Mouse (Mus musculus) heart, postnatal 0 days (tissue): ENCODE measurements at regions not wholly inside any gene's neighbourhood (a gene's known extent, or its start where the extent isn't known, plus 50 kb on each side); places are given as distances from the start of the nearest gene placed in this dataset.

Source experiments
- ATAC-seq: fragments of 200-750 bp; cut with Nextera tagmentation; 2 replicates; pipeline ENCODE4 v1.8.0; 2017; ENCODE audit warnings: low read depth, moderate number of reproducible peaks, moderate library complexity; ENCODE audit not compliant: insufficient read depth
- DNase-seq: peaks from one replicate; pipeline ENCODE4 v3.0.0-alpha.2; 2016; ENCODE audit warnings: low spot score
- H3K27ac ChIP-seq: fragments of 300-500 bp; sonication (generic); 2 replicates; pipeline ENCODE4 v1.5.1; 2014; ENCODE audit warnings: low read depth, mild to moderate bottlenecking
- H3K27me3 ChIP-seq: fragments of 300-500 bp; sonication (generic); 2 replicates; pipeline ENCODE4 v1.6.1; 2014; ENCODE audit warnings: low read length, mixed read lengths; ENCODE audit not compliant: control insufficient read depth, insufficient read depth
- H3K36me3 ChIP-seq: fragments of 300-500 bp; sonication (generic); replicated peaks from 2 replicates; pipeline ENCODE4 v1.6.1; 2014; ENCODE audit warnings: low read length, mixed read lengths; ENCODE audit not compliant: control insufficient read depth, insufficient read depth
- H3K4me1 ChIP-seq: fragments of 300-500 bp; sonication (generic); 2 replicates; pipeline ENCODE4 v1.6.1; 2014; ENCODE audit warnings: antibody characterized with exemption; ENCODE audit not compliant: control insufficient read depth, insufficient read depth
- H3K4me2 ChIP-seq: fragments of 300-500 bp; sonication (generic); 2 replicates; pipeline ENCODE4 v1.6.1; 2014; ENCODE audit warnings: low read depth, mild to moderate bottlenecking, low read length, moderate library complexity
- H3K4me3 ChIP-seq: fragments of 300-500 bp; sonication (generic); 2 replicates; pipeline ENCODE4 v1.5.1; 2014; ENCODE audit warnings: low read depth, low read length
- H3K9ac ChIP-seq: fragments of 300-500 bp; sonication (generic); replicated peaks from 2 replicates; pipeline ENCODE4 v1.6.1; 2014; ENCODE audit warnings: low read depth, low read length, mixed read lengths
- H3K9me3 ChIP-seq: fragments of 300-500 bp; sonication (generic); replicated peaks from 2 replicates; pipeline ENCODE4 v1.6.1; 2016; ENCODE audit warnings: low read length; ENCODE audit not compliant: control insufficient read depth
- CTCF ChIP-seq: IDR thresholded peaks from 2 replicates; pipeline ENCODE4 v1.5.1; 2016; ENCODE audit warnings: antibody characterized with exemption, control low read depth, low read depth
- EP300 ChIP-seq: IDR thresholded peaks from 2 replicates; pipeline ENCODE4 v1.6.1; 2016; ENCODE audit warnings: antibody characterized with exemption, low read depth
- WGBS: fragments of 180-500 bp; shearing (Covaris S2); extraction: QIAGEN DNeasy Blood & Tissue Kit; methylation state at CpG from one replicate; pipeline ENCODE4 v1.1.7; 2014; 5-methylcytosine and 5-hydroxymethylcytosine counted together

DNA sequence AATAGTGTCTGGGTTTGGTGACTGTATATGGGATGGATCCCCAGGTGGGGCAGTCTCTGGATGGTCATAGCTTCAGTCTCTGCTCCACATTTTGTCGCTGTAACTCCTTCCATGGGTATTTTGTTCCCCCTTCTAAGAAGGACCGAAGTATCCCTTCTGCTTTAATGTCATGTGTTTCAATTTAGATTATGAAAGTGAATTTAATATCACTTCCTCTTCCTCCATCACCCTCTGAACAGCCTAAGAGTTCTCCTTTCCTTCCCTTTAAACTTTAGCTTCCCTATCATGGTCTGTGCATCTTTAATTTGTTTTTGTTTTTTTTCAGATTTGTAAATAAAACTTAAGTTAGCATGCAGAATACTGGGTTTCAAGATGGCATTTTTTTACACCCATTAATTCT is 211.0 kb upstream of the Phyhipl start:
- Histone ChIP-seq H3K27me3 (no peaks in the 10 kb centered on the region), H3K4me2 (no peak overlapping the region), H3K27ac (no peak overlapping the region), H3K9me3 (no peaks in the 10 kb centered on the region), H3K4me3 (no peak overlapping the region), H3K36me3 (no peaks in the 10 kb centered on the region), H3K4me1 (no peaks in the 10 kb centered on the region), H3K9ac (no peak overlapping the region)
- TF ChIP-seq CTCF, result no peak
- TF ChIP-seq EP300, result no peak
- DNase-seq (no peak), ATAC-seq (no peak)
- WGBS, result 79% methylated on average over 2 of the region's 2 CpGs

DNA sequence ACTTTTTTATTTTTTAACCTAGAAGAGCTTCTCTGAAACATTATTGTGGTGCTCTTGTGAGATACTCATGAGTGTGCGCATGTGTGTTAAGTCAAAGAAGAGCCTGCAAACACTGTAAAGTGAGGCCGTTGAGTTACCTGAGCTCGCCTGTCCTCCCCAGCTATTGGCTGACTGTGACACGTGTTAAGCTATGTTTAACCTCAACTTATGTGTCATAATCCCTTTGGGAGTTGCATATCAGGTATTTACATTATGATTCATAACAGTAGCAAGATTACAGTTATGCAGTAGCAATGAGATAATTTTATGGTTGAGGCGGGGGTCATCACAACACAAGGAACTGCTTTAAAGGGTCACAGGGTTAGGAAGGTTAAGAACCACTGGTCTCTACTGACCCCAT is 208.9 kb upstream of the Phyhipl start:
- Histone ChIP-seq H3K36me3 (no peaks in the 10 kb centered on the region), H3K4me2 (no peak overlapping the region), H3K4me3 (no peak overlapping the region), H3K27ac (no peak overlapping the region), H3K4me1 (no peaks in the 10 kb centered on the region), H3K9ac (no peak overlapping the region), H3K9me3 (no peaks in the 10 kb centered on the region), H3K27me3 (no peaks in the 10 kb centered on the region)
- 83% methylated on average over 5 of the region's 5 CpGs for WGBS
- no peak for ATAC-seq
- TF ChIP-seq CTCF, result no peak
- no peak for TF ChIP-seq EP300
- DNase-seq, result no peak

DNA sequence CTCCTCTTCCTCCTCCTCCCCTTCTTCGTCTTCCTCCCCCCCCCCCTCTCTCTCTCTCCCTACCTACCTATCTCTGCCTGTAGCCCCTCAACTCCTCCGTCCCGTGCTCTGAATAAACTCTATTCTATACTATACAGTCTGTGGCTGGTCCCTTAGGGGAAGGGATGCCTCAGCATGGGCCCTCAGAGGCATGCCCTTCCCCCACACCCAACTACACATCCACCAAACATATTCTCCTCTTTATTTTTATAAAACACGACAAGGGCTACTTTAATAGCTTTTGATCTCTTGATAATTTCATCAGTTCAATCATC is 206.2 kb upstream of the Phyhipl start:
- TF ChIP-seq EP300 (no peak), CTCF (no peak)
- DNase-seq, result no peak
- Histone ChIP-seq H3K4me3 (no peak overlapping the region), H3K36me3 (no peaks in the 10 kb centered on the region), H3K27ac (no peak overlapping the region), H3K9ac (no peak overlapping the region), H3K9me3 (no peaks in the 10 kb centered on the region), H3K27me3 (no peaks in the 10 kb centered on the region), H3K4me2 (no peak overlapping the region), H3K4me1 (no peaks in the 10 kb centered on the region)
- WGBS, result 59% methylated on average over 3 of the region's 4 CpGs
- no peak for ATAC-seq

DNA sequence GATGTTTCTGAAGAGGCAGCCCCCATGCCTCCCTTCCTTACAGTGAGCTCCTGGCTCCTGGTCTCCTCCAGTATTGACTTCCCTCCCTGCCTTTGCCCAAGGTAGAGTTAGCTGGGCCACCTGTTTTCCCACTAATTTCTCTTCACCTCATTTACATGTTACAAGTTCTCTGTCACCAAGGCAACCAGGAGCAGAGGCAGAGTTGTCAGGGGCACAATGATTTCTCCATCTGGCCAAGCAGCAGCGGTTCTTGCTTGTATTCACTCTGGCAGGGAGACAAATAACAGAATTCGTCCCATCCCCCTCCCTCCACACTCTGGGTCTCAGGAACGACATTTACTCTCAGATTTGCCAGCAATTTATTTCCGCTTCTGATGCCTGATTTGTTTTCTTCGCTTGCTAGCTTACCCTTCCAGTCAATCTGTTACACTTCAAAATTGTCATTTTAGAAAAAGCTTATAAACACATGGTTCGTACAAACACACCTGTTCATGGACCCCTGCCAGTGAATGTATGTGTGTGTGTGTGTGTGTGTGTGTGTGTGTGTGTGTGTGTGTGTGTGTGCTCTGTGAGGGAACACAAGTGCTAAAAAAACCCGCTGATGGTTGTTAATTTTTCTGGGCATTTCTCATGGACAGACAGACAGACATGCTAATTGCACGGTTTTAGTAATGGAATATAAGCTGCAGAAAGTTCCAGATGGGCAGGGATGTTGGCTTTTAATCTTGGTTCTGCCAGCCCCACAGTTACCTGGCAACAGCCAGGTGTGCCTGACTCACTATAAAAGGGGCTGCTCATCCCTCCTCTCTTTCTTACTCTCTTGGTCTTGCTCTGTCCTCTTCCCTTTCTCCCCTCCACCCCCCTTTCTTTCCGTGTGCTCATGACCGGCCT is 205.6 kb upstream of the Phyhipl start:
- Histone ChIP-seq H3K27ac (no peak overlapping the region), H3K9me3 (no peaks in the 10 kb centered on the region), H3K9ac (no peak overlapping the region), H3K27me3 (no peaks in the 10 kb centered on the region), H3K4me2 (no peak overlapping the region), H3K36me3 (no peaks in the 10 kb centered on the region), H3K4me1 (no peaks in the 10 kb centered on the region), H3K4me3 (no peak overlapping the region)
- ATAC-seq (no peak), DNase-seq (no peak)
- WGBS, result 45% methylated on average over 10 of the region's 10 CpGs
- no peak for TF ChIP-seq CTCF
- TF ChIP-seq EP300, result no peak

DNA sequence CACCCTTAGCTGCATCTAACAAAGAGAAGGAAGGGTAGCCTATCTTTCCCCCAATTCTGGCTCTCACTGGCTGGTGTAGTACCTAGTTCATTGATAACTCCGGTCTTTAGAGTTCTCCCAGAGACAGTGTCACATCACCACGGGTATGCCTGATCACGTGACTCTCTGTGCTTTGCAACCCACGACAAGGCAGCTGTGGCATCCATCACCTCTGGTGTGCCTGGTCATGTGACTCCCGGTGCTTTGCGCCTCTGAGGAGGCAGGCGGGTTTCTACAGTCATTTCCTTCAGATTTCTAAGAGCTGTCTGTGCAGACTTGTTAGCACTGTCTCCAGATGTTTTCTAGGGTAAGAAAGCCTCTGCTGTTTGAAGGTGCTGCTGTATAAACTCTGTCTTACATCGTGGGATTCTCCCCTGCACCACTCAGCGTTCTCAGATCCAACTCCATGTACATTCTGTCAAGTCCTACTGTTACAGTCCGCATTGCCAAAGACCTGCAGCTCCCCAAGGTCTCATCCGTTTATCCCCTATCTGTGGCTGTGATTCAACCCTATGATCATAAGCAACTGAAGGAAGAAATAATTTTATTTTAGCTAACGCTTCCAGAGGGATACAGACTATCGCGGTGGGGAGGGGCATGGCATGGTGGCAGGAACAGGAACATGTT is 201.5 kb upstream of the Phyhipl start:
- no peak overlapping the region for H3K4me2 ChIP-seq
- no peaks in the 10 kb centered on the region for H3K36me3 ChIP-seq
- ATAC-seq, result no peak
- no peak overlapping the region for H3K4me3 ChIP-seq
- TF ChIP-seq EP300 (no peak), CTCF (no peak)
- H3K9ac ChIP-seq, result no peak overlapping the region
- DNase-seq, result no peak
- no peaks in the 10 kb centered on the region for H3K27me3 ChIP-seq
- 67% methylated on average over 14 of the region's 14 CpGs for WGBS
- no peaks in the 10 kb centered on the region for H3K4me1 ChIP-seq
- H3K9me3 ChIP-seq, result no peaks in the 10 kb centered on the region
- H3K27ac ChIP-seq, result no peak overlapping the region
